In genomic region chr9:72661895-72662661, GRCm38 (mm10) we compare ENCODE assay signal across 8 mouse cellular contexts. TPM values are rescaled to one million over a fixed set of nuclear protein-coding genes. Genes with fewer than 3 reads are reported as not detected.
DNase-seq lines count a peak whose midpoint lies in the region; ATAC-seq and TF ChIP-seq lines count a peak whose summit lies in the region.

Gene Nedd4 (plus strand): TSS chr9:72662346.

- peak within 1 kb of the TSS; percentile 100 for H3K9ac ChIP-seq in embryonic facial prominence, embryonic 13.5 days
- H3K9ac ChIP-seq in heart, adult 2 months (ENCODE audit: low read depth, low read length), result peak within 1 kb of the TSS; percentile 98
- H3K9ac ChIP-seq in limb, embryonic 12.5 days (replicated peaks), result peak within 1 kb of the TSS; percentile 100
- H3K9ac ChIP-seq in midbrain, embryonic 15.5 days, result peak within 1 kb of the TSS; percentile 77

- H3K4me1 ChIP-seq in embryonic facial prominence, embryonic 13.5 days, result peaks cover 41% of the 10 kb centered on the region
- H3K4me1 ChIP-seq in heart, adult 2 months (ENCODE audit: control insufficient read depth, insufficient read depth, low read length), result peaks cover 16% of the 10 kb centered on the region
- peaks cover 37% of the 10 kb centered on the region for H3K4me1 ChIP-seq in limb, embryonic 12.5 days (replicated peaks)
- H3K4me1 ChIP-seq in midbrain, embryonic 15.5 days, result peaks cover 44% of the 10 kb centered on the region
- H3K4me1 ChIP-seq in spleen, adult 2 months (ENCODE audit: control insufficient read depth, insufficient read depth, insufficient read length), result peaks cover 6% of the 10 kb centered on the region; the same call in 1 of the 2 replicates

- TF ChIP-seq EP300 in heart, adult 2 months (IDR thresholded peaks at IDR 0.05; ENCODE audit: insufficient read depth, low read depth, low read length), result 0 out of 2 replicates have a peak, but pooled peaks have one; percentile 29

- peak; percentile 92 for DNase-seq in 3134 (ENCODE audit: extremely low read depth, insufficient read length, low spot score)
- peak; percentile 93 to 94 for DNase-seq in adrenal gland, postnatal 4 days (ENCODE audit: low spot score in 2 of 2)
- peak; percentile 97 to 99 for DNase-seq in heart, adult 2 months
- DNase-seq in kidney, adult 8-10 months, result peak; percentile 95
- DNase-seq in spleen, adult 2 months (ENCODE audit: low read depth in 1 of 2, low spot score in 2 of 2), result peak in 1 of 2 experiments; percentile 83

- H3K27me3 ChIP-seq in embryonic facial prominence, embryonic 13.5 days, result no peaks in the 10 kb centered on the region
- no peaks in the 10 kb centered on the region for H3K27me3 ChIP-seq in heart, adult 2 months (ENCODE audit: control insufficient read depth, insufficient read depth, low read length)
- H3K27me3 ChIP-seq in limb, embryonic 12.5 days, result no peaks in the 10 kb centered on the region
- no peaks in the 10 kb centered on the region for H3K27me3 ChIP-seq in midbrain, embryonic 15.5 days (replicated peaks)
- H3K27me3 ChIP-seq in spleen, adult 2 months (ENCODE audit: control insufficient read depth, insufficient read depth, low read length), result peaks cover 5% of the 10 kb centered on the region; the same call in 1 of the 2 replicates

- H3K36me3 ChIP-seq in embryonic facial prominence, embryonic 13.5 days, result peaks cover 31% of the 10 kb centered on the region
- H3K36me3 ChIP-seq in heart, adult 2 months (ENCODE audit: control insufficient read depth, insufficient read depth, low read length), result peaks cover 25% of the 10 kb centered on the region
- peaks cover 30% of the 10 kb centered on the region for H3K36me3 ChIP-seq in limb, embryonic 12.5 days
- H3K36me3 ChIP-seq in midbrain, embryonic 15.5 days (replicated peaks), result no peaks in the 10 kb centered on the region; the same call in 1 of the 2 replicates
- 0 out of 2 replicates have a peak, but pooled peaks cover 2% of the 10 kb centered on the region for H3K36me3 ChIP-seq in spleen, adult 2 months (ENCODE audit: control insufficient read depth, insufficient read depth, low read length)

- no peaks in the 10 kb centered on the region for H3K9me3 ChIP-seq in embryonic facial prominence, embryonic 13.5 days
- no peaks in the 10 kb centered on the region for H3K9me3 ChIP-seq in limb, embryonic 12.5 days
- H3K9me3 ChIP-seq in midbrain, embryonic 15.5 days, result no peaks in the 10 kb centered on the region

- intact Hi-C loops in heart, adult 2 months (cut with DNase I), result loop anchor here (1.0 kb wide), 1 partner anchor 22 kb away; no protein-coding TSS in a partner anchor

- TF ChIP-seq CTCF in heart, adult 2 months (IDR thresholded peaks at IDR 0.05), result peak; percentile 30
- TF ChIP-seq CTCF in spleen, adult 2 months (IDR thresholded peaks at IDR 0.05; ENCODE audit: extremely low read depth, insufficient read depth, insufficient read length, insufficient replicate concordance), result no peak

- H3K4me2 ChIP-seq in embryonic facial prominence, embryonic 13.5 days, result peak within 1 kb of the TSS; percentile 90
- peak within 1 kb of the TSS; percentile 98 for H3K4me2 ChIP-seq in limb, embryonic 12.5 days
- peak within 1 kb of the TSS; percentile 79 for H3K4me2 ChIP-seq in midbrain, embryonic 15.5 days

- peak within 1 kb of the TSS; percentile 99 for H3K27ac ChIP-seq in embryonic facial prominence, embryonic 13.5 days
- peak within 1 kb of the TSS; percentile 99 for H3K27ac ChIP-seq in heart, adult 2 months
- H3K27ac ChIP-seq in limb, embryonic 12.5 days, result peak within 1 kb of the TSS; percentile 100
- H3K27ac ChIP-seq in midbrain, embryonic 15.5 days, result peak within 1 kb of the TSS; percentile 98
- H3K27ac ChIP-seq in spleen, adult 2 months (ENCODE audit: insufficient read depth, low read length), result peak within 1 kb of the TSS; percentile 91

- H3K4me3 ChIP-seq in embryonic facial prominence, embryonic 13.5 days, result peak within 1 kb of the TSS; percentile 98
- peak within 1 kb of the TSS; percentile 78 for H3K4me3 ChIP-seq in heart, adult 2 months
- peak within 1 kb of the TSS; percentile 97 for H3K4me3 ChIP-seq in limb, embryonic 12.5 days (replicated peaks)
- peak within 1 kb of the TSS; percentile 88 for H3K4me3 ChIP-seq in midbrain, embryonic 15.5 days
- H3K4me3 ChIP-seq in spleen, adult 2 months (ENCODE audit: extremely low read depth, insufficient read depth, insufficient read length), result peak within 1 kb of the TSS; percentile 78

- H3K79me2 ChIP-seq in heart, adult 2 months (replicated peaks; ENCODE audit: control insufficient read depth, insufficient read depth, low read length), result peaks cover 3% of the 10 kb centered on the region; the same call in 1 of the 2 replicates

- peak; percentile 95 for TF ChIP-seq POLR2A in heart, adult 2 months (IDR thresholded peaks at IDR 0.05; ENCODE audit: insufficient read depth, low read depth, low read length)
- TF ChIP-seq POLR2A in spleen, adult 2 months (IDR thresholded peaks at IDR 0.05; ENCODE audit: low read depth, low read length), result no peak

- WGBS in embryonic facial prominence, embryonic 13.5 days, result under 1% methylated on average over 61 of the region's 83 CpGs
- WGBS in heart, adult 2 months, result under 1% methylated on average over 60 of the region's 83 CpGs
- WGBS in limb, embryonic 12.5 days, result under 1% methylated on average over 72 of the region's 83 CpGs
- WGBS in midbrain, embryonic 15.5 days, result under 1% methylated on average over 76 of the region's 83 CpGs
- under 1% methylated on average over 80 of the region's 83 CpGs for WGBS in spleen, adult 2 months

- ATAC-seq in embryonic facial prominence, embryonic 13.5 days (ENCODE audit: insufficient number of reproducible peaks, insufficient read depth, low FRiP score, low TSS enrichment, low read depth), result peak; percentile 86
- peak; percentile 86 for ATAC-seq in limb, embryonic 12.5 days (ENCODE audit: insufficient number of reproducible peaks, insufficient read depth, low FRiP score, low TSS enrichment, low read depth)
- peak; percentile 93 for ATAC-seq in midbrain, embryonic 15.5 days (replicated peaks)

RNA-seq across cellular contexts. Expression of gene Nedd4, which starts in this region (rescaled TPM):
- total RNA-seq in adrenal gland, postnatal 4 days (2021), result 100 to 1,000 TPM; 708 to 756 TPM
- polyA plus RNA-seq in embryonic facial prominence, embryonic 13.5 days (2015; fragmentation: Nextera tagmentation; extraction: Ambion mirVana), result 659 and 711 TPM in 2 replicates
- total RNA-seq in heart, adult 2 months (2021), result 100 to 1,000 TPM; 317 to 357 TPM
- polyA plus RNA-seq in heart, adult 2 months (2012; rRNA removed), result 129 and 289 TPM in 2 replicates
- 815 and 839 TPM in 2 replicates for polyA plus RNA-seq in limb, embryonic 12.5 days (2016; fragmentation: Nextera tagmentation; extraction: Ambion mirVana)
- polyA plus RNA-seq in midbrain, embryonic 15.5 days (2015; fragmentation: Nextera tagmentation; extraction: Ambion mirVana), result 436 and 451 TPM in 2 replicates
- 29.9 and 30.6 TPM in 2 replicates for polyA plus RNA-seq in spleen, adult 2 months (2012; rRNA removed)
